Mouse (Mus musculus): ENCODE data around the gene Loxl1. TPM values are rescaled to one million over a fixed set of nuclear protein-coding genes. Genes with fewer than 3 reads are reported as not detected.

Gene Loxl1
- polyA plus RNA-seq (2015; fragmentation: Nextera tagmentation; extraction: Ambion mirVana): 82.7 and 122 TPM in 2 replicates

DNA sequence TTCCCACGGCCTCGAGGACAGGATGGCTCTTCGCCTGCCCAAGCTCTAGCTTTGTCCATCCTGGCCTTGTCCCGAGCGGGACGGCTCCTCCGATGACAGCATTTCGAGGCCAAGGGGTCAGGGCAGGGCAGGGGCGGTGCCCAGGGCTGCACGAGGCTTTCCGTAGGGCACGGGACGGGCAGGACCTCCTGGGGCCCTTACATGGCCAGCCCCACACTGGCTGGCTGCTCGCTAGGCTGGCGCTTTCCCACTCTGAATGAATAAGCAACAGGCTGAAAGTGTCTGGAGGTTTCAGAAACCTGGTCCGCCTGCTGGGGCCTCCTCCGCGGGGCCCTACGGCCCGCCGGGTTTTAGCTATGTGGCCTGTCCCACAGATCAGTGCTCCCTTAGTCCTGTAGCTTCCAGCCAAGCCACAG lies at the start of gene Loxl1:
Loxl1 (minus strand) TSS at position 243 of the 416 bp plus-strand sequence.

DNA sequence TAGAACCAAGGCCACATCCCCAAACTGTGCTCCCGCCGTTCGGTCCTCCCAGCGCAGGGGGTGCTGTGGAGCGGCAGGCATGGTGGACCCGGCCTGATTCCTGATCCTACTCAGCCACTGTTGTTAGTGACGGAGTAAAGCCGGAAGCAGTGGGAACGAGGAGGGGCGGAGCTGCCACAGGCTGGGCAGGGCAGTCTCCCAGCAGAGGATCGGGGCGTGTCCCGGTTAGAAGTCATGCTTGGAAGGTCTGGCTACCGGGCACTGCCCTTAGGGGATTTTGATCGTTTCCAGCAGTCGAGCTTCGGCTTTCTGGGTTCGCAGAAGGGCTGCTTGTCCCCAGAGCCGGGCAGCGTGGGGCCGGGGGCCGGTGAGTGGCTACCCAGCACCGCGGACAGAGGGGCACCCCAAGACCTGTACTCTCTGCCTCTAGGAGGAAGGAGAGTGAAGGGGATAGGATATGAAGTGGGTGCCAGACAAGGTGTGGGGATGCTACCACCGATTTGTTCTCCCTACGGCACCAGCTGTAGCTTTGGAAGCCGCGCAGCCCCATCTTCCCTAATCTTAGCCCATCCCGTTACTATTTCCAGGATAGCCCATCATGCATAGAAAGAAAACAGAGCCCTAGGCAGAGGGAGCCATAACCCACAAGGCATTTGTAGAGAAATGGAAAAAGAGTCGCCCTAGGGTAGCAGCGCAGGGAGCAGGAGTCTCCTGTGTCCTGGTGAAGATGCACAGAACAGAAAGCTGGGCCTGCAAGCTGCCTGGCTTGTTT lies 59.8 kb downstream of the Loxl1 start, which contains the start of gene Stoml1:
Stoml1 (plus strand) TSS at position 132 of the 772 bp plus-strand sequence.

DNA sequence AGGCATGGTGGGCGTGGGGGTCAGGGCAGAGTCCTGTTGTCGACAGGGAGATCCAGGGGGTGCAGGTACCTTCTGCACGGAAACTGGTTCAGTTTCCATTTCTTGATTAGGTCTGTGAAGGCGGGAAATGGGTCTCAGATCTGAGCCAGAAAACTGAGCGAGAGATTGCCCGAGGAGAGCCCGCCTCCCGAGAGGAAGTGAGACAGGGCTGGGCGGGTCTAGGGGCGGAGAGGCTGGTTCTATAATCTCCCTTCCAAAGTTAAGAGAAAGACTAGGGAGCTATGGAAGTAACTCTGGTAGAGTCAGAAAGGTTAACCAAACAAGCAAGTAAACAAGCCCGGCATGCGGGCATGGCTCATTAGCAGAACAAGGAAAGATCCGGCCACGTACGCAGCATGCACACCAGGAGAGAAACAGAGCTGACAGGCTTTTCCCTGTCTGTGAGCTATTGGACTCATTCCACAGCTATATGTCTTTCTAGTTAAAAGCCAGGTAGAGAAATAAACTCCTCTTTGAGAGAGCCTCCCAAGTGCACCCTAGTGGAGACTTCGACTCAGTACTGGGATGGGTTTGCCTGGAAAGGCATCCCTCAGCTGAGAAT lies 63.3 kb downstream of the Loxl1 start, which contains the start of gene Pml:
Pml (minus strand) TSS at position 195 of the 601 bp plus-strand sequence.

Other genes starting within 250 kb of the Loxl1 start
- gene Stra6, start 249.4 kb downstream of the Loxl1 start, polyA plus RNA-seq (2015; fragmentation: Nextera tagmentation; extraction: Ambion mirVana): 3.1 and 7.0 TPM in 2 replicates
- gene Ccdc33, start 194.4 kb downstream of the Loxl1 start, polyA plus RNA-seq (2015; fragmentation: Nextera tagmentation; extraction: Ambion mirVana): 0.11 and 0.43 TPM in 2 replicates
- 92.3 and 172 TPM in 2 replicates for gene Islr, start 108.9 kb downstream of the Loxl1 start, polyA plus RNA-seq (2015; fragmentation: Nextera tagmentation; extraction: Ambion mirVana)
- gene Islr2, start 108.9 kb downstream of the Loxl1 start, polyA plus RNA-seq (2015; fragmentation: Nextera tagmentation; extraction: Ambion mirVana): 1.4 and 4.7 TPM in 2 replicates
- gene Pml, start 63.4 kb downstream of the Loxl1 start, polyA plus RNA-seq (2015; fragmentation: Nextera tagmentation; extraction: Ambion mirVana): 7.7 and 11.6 TPM in 2 replicates
- 36.8 and 43.0 TPM in 2 replicates for gene Stoml1, start 60.0 kb downstream of the Loxl1 start, polyA plus RNA-seq (2015; fragmentation: Nextera tagmentation; extraction: Ambion mirVana)
- gene Tbc1d21, start 57.3 kb upstream of the Loxl1 start, polyA plus RNA-seq (2015; fragmentation: Nextera tagmentation; extraction: Ambion mirVana): not detected in 2 replicates
- gene Insyn1, start 175.4 kb upstream of the Loxl1 start, polyA plus RNA-seq (2015; fragmentation: Nextera tagmentation; extraction: Ambion mirVana): 2.8 and 3.2 TPM in 2 replicates
- gene Cd276, start 242.3 kb upstream of the Loxl1 start, polyA plus RNA-seq (2015; fragmentation: Nextera tagmentation; extraction: Ambion mirVana): 18.8 and 19.4 TPM in 2 replicates

All from adrenal gland, postnatal 0 days (tissue).